Mouse (Mus musculus): ENCODE measurements at regions not wholly inside any gene's neighbourhood (a gene's known extent, or its start where the extent isn't known, plus 50 kb on each side); places are given as distances from the start of the nearest gene placed in this dataset.
A peak's percentile ranks its signal among the peaks of the same experiment; 100 is the strongest.
"Not testable (repeated sequence)": the region's sequence is repeated elsewhere in the genome, so short reads cannot be mapped to it uniquely, and the experiment has no call there.

GRCm38 (mm10) chr4:71409867-71410266 is 347.9 kb downstream of the Gm11232 start:
- no peak for DNase-seq

- DNase-seq: no peak
These were observed 367.3 kb downstream of the Gm11232 start for GRCm38 (mm10) chr4:71390444-71390843.

GRCm38 (mm10) chr4:71369276-71369675 is 388.5 kb downstream of the Gm11232 start:
- no peak for DNase-seq

- no peak for DNase-seq
These were observed 394.0 kb downstream of the Gm11232 start for GRCm38 (mm10) chr4:71363761-71364160.

- no peak for DNase-seq
These were observed 400.1 kb downstream of the Gm11232 start for GRCm38 (mm10) chr4:71357626-71358025.

- no peak for DNase-seq
These were observed 401.1 kb downstream of the Gm11232 start for GRCm38 (mm10) chr4:71356714-71357113.

GRCm38 (mm10) chr4:71356310-71356709 is 401.5 kb downstream of the Gm11232 start:
- no peak for DNase-seq

- no peak for DNase-seq
These were observed 405.9 kb downstream of the Gm11232 start for GRCm38 (mm10) chr4:71351880-71352279.

- no peak for DNase-seq
These were observed 414.7 kb downstream of the Gm11232 start for GRCm38 (mm10) chr4:71343068-71343467.

- no peak for DNase-seq
These were observed 419.2 kb downstream of the Gm11232 start for GRCm38 (mm10) chr4:71338582-71338981.

GRCm38 (mm10) chr4:71332672-71333071 is 425.1 kb downstream of the Gm11232 start:
- no peak for DNase-seq

- no peak for DNase-seq
These were observed 425.7 kb downstream of the Gm11232 start for GRCm38 (mm10) chr4:71332018-71332417.

GRCm38 (mm10) chr4:71316605-71317004 is 441.2 kb downstream of the Gm11232 start:
- no peak for DNase-seq

GRCm38 (mm10) chr4:71307176-71307612 is 450.6 kb downstream of the Gm11232 start:
- no peak for DNase-seq

GRCm38 (mm10) chr4:71306690-71307089 is 451.1 kb downstream of the Gm11232 start:
- DNase-seq: no peak

GRCm38 (mm10) chr4:71295716-71296115 is 462.0 kb downstream of the Gm11232 start:
- DNase-seq: not testable (repeated sequence)

GRCm38 (mm10) chr4:71291741-71292149 is 466.0 kb downstream of the Gm11232 start:
- DNase-seq: peak; percentile 17

- DNase-seq: peak; percentile 10
These were observed 466.5 kb downstream of the Gm11232 start for GRCm38 (mm10) chr4:71291111-71291740.

- no peak for DNase-seq
These were observed 474.6 kb downstream of the Gm11232 start for GRCm38 (mm10) chr4:71283147-71283546.

- DNase-seq: no peak
These were observed 478.1 kb downstream of the Gm11232 start for GRCm38 (mm10) chr4:71279710-71280109.

GRCm38 (mm10) chr4:71259897-71260296 is 497.9 kb downstream of the Gm11232 start:
- no peak for DNase-seq

GRCm38 (mm10) chr4:71230497-71230872 is 527.3 kb downstream of the Gm11232 start:
- no peak for DNase-seq

- DNase-seq: no peak
These were observed 527.8 kb downstream of the Gm11232 start for GRCm38 (mm10) chr4:71229796-71230496.

GRCm38 (mm10) chr4:71226653-71227052 is 531.1 kb downstream of the Gm11232 start:
- DNase-seq: no peak
